Mouse (Mus musculus) CH12.LX (cell line): ENCODE data around the gene Tgfbr3l.

Source experiments
- CHD1 ChIP-seq: IDR thresholded peaks from 2 replicates; pipeline ENCODE4 v1.6.1; 2012; ENCODE audit warnings: low read depth, low read length, improper control_type of control experiment, inconsistent platforms
- CHD2 ChIP-seq: IDR thresholded peaks from 2 replicates; pipeline ENCODE4 v1.6.1; 2011; ENCODE audit warnings: low read length, improper control_type of control experiment
- POLR2A ChIP-seq: IDR thresholded peaks from 2 replicates; pipeline ENCODE4 v1.6.1; 2011; ENCODE audit warnings: low read depth, mild to moderate bottlenecking, improper control_type of control experiment, low read length

DNA sequence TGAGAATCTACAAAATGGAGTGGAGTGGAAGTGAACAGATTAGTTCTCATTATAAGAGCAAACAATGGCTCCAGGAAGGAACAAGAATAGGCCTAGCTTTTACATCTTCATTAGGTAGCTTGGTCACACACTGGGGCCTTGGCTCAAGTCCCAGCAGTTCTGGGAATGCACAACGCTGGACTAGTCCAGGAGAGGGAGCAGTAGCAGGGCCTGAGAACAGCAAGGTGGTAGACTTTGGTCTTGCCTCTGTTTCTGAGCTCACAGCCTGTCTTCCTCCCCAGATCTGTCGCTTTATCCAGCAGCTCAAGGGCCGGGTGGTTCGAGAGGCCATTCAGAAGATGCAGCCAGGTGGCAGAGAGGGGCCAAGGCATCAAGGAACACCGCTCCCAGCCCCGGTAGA lies 6.0 kb downstream of the Tgfbr3l start:
- TF ChIP-seq CHD1 (no peak), POLR2A (no peak), CHD2 (no peak)
